Mouse (Mus musculus) bone marrow macrophage, adult 2 months (primary cell): ENCODE measurements around the gene Mmgt2. TPM values are rescaled to one million over a fixed set of nuclear protein-coding genes. Genes with fewer than 3 reads are reported as not detected.
A peak's percentile ranks its signal among the peaks of the same experiment; 100 is the strongest.

Experiments
- H3K27ac ChIP-seq: 2 replicates; pipeline ENCODE4 v1.5.1; 2012; ENCODE audit warnings: low read depth, low read length; ENCODE audit not compliant: insufficient read depth
- H3K4me1 ChIP-seq: 2 replicates; pipeline ENCODE4 v1.6.1; 2012; ENCODE audit warnings: low read length; ENCODE audit not compliant: control insufficient read depth, insufficient read depth
- H3K4me3 ChIP-seq: 2 replicates; pipeline ENCODE4 v1.5.1; 2012; ENCODE audit warnings: mild to moderate bottlenecking, low read length, moderate library complexity; ENCODE audit not compliant: insufficient read depth
- CTCF ChIP-seq: IDR thresholded peaks from 2 replicates; pipeline ENCODE4 v1.5.1; 2012; ENCODE audit warnings: low read depth, mild to moderate bottlenecking, low read length, moderate library complexity
- POLR2A ChIP-seq: IDR thresholded peaks from 2 replicates; pipeline ENCODE4 v1.6.1; 2012; ENCODE audit warnings: mild to moderate bottlenecking, low read depth, low read length, borderline replicate concordance
- polyA plus RNA-seq: library from polyadenylated mRNA; stranded (reverse); fragments of >200 nt; gene quantifications from 2 replicates; pipeline ENCODE4 v1.2.4, GENCODE M21; 2012; ENCODE audit not compliant: missing spikeins, insufficient read depth, insufficient read length

Gene Mmgt2
- polyA plus RNA-seq, 1 experiment, result 40.5 TPM

- Histone ChIP-seq H3K4me3 (no peak overlapping the region), H3K27ac (no peak overlapping the region), H3K4me1 (peaks cover 20% of the 10 kb centered on the region)
- no peak for TF ChIP-seq CTCF
- no peak for TF ChIP-seq POLR2A
Observed at GRCm38 (mm10) chr11:62606299-62607169, 41.9 kb upstream of the Mmgt2 start.

DNA sequence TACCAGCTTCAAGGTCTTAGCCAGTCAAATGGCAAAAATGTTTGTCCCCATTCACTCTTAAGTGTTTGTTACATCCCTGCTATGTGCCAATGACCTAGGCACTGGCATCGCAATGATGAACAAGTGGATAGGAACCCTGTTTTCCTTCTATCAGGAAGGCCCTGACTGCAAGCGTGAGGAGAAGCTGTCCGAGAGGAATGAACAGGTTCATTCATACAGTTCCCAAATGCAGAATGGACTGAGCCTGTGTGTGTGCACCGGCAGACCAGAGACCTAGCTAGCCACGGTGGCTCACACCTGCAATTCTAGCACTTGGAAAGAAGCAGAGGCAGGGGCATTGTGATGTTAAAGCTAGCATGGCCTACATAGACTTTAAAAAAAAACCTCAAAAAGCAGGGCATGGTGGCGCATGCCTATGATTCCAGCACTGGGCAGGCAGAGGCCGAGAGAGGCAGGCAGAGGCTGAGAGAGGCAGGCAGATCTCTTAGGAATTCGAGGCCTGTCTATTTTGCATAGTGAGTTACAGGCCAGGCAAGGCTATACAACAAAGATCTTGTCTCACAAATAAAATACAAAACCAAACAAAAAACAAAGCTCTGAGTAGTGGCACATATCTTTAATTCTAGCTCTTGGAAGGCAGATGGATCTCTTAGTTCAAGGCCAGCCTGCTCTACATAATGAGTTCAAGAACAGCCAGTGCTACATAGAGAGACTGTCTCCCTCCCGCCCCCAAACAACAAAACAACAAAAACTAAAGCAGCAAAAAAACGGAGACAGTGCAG lies 41.1 kb upstream of the Mmgt2 start:
- Histone ChIP-seq H3K4me3 (no peak overlapping the region), H3K4me1 (peaks cover 15% of the 10 kb centered on the region), H3K27ac (no peak overlapping the region)
- TF ChIP-seq CTCF (no peak), POLR2A (no peak)

DNA sequence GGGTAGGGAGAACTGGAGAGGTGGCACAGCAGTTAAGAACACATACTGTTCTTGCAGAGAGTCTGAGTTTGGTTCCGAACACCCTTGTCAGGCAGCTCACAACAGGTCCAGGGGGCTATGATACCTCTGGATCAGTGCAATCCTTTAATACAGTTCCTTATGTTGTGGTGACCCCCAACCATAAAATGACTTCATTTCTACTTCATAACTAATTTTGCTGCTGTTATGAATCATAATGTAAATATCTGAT lies 40.6 kb upstream of the Mmgt2 start:
- Histone ChIP-seq H3K4me3 (no peak overlapping the region), H3K4me1 (peaks cover 15% of the 10 kb centered on the region), H3K27ac (no peak overlapping the region)
- TF ChIP-seq POLR2A (no peak), CTCF (no peak)

GRCm38 (mm10) chr11:62608826-62609675 lies 39.4 kb upstream of the Mmgt2 start:
- Histone ChIP-seq H3K27ac (peak overlapping the region; percentile 20), H3K4me1 (peaks cover 17% of the 10 kb centered on the region), H3K4me3 (no peak overlapping the region)
- TF ChIP-seq POLR2A (no peak), CTCF (no peak)

DNA sequence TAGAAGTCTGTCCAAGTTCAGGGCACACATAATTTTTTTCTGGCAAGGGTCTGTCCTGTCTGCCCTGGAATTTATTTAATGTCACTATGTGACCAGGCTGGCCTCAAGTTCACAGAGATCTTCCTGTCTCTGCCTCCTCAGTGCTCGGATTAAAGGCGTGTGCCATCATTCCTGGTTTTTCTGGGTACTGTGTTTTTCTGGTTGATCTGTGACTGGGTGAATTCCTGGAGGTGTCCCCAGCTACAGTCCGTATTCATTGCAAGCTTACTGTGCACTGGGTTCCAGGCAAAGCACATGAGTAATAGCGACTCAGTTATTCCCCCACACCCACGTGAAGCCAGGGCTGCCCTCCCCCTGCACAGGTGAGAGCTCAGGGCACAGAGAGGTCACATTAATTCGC lies 38.2 kb upstream of the Mmgt2 start:
- no peak for TF ChIP-seq POLR2A
- TF ChIP-seq CTCF, result no peak
- no peak overlapping the region for H3K4me3 ChIP-seq
- peaks cover 14% of the 10 kb centered on the region for H3K4me1 ChIP-seq
- no peak overlapping the region for H3K27ac ChIP-seq

- H3K27ac ChIP-seq, result no peak overlapping the region
- peaks cover 14% of the 10 kb centered on the region for H3K4me1 ChIP-seq
- H3K4me3 ChIP-seq, result no peak overlapping the region
- TF ChIP-seq POLR2A (no peak), CTCF (no peak)
Observed at GRCm38 (mm10) chr11:62612604-62613003, 35.9 kb upstream of the Mmgt2 start.

DNA sequence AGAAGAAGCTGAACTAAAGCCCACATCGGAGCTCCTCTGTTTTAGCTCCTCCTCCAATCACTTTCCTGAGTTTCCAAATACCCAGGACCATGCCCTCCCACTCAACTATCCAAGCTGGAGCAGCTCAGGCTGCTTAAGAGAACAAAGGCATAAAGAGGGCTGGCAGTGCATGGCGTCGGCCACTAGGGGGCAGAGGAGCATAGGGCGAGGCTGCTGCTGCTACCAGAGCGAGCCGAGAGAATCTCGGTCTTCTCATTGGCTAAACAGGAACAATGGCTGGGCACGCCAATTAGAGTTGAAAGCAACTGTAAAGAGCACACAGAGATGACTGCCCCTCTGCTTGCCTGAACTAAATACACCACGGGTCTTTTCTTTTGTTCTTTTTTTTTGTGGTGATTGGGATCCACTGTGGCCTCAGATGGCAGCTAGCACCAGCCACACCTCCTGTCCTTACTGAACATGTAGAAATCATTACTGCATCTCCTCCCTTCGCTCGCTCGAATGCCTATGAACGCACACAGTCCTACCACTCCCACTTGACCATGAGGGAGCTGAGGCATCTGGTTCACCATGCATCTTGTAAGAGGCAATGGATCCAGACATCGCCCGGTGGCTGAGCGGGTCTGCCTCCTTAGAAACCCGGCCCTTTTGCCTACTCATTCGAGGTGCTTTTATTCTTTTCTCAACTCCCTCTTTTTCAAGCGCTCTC lies 34.7 kb upstream of the Mmgt2 start:
- H3K4me3 ChIP-seq, result no peak overlapping the region
- H3K4me1 ChIP-seq, result peaks cover 8% of the 10 kb centered on the region
- H3K27ac ChIP-seq, result no peak overlapping the region
- peak; percentile 88 for TF ChIP-seq CTCF
- TF ChIP-seq POLR2A, result no peak

- H3K4me3 ChIP-seq, result no peak overlapping the region
- H3K4me1 ChIP-seq, result 0 out of 2 replicates have a peak, but pooled peaks cover 3% of the 10 kb centered on the region
- TF ChIP-seq CTCF, result no peak
- TF ChIP-seq POLR2A, result no peak
Observed at GRCm38 (mm10) chr11:62614876-62615410, 33.5 kb upstream of the Mmgt2 start.

DNA sequence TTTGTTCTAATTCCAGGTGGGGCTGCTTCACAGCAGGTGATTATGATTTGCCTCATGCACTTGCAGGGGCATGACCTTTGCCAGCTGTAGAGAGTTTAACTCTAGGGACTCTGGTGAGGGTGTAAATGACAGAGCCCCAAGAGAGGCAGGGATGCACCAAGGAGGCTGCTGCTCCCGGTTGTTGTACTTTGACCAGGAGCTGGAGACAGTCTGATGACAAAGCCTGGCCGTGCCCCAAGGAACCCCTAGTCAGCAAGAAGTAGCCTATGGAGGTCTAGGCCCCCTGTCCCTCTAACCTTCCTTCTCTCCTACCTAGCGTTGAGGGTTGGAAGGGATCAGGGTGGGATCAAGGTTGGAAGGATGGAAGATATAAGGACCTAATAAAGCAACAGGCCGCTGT lies 33.0 kb upstream of the Mmgt2 start:
- Histone ChIP-seq H3K27ac (no peak overlapping the region), H3K4me3 (no peak overlapping the region), H3K4me1 (0 out of 2 replicates have a peak, but pooled peaks cover 3% of the 10 kb centered on the region)
- no peak for TF ChIP-seq POLR2A
- TF ChIP-seq CTCF, result no peak

More at GRCm38 (mm10) chr11:62614876-62615410, 33.5 kb upstream of the Mmgt2 start:
- no peak overlapping the region for H3K27ac ChIP-seq
